Mouse (Mus musculus) ES-Bruce4 (cell line): ENCODE measurements around the gene Otp. TPM values are rescaled to one million over a fixed set of nuclear protein-coding genes. Genes with fewer than 3 reads are reported as not detected.

Experiments used
- H3K27ac ChIP-seq: 2 replicates; pipeline ENCODE4 v1.5.1; 2012; ENCODE audit warnings: low read length, inconsistent platforms; ENCODE audit not compliant: insufficient read depth
- H3K27me3 ChIP-seq: 2 replicates; pipeline ENCODE4 v1.6.1; 2012; ENCODE audit warnings: mild to moderate bottlenecking, low read length, inconsistent platforms; ENCODE audit not compliant: control insufficient read depth, poor library complexity, insufficient read depth, severe bottlenecking
- H3K36me3 ChIP-seq: 2 replicates; pipeline ENCODE4 v1.6.1; 2012; ENCODE audit warnings: inconsistent platforms, mild to moderate bottlenecking, low read length, moderate library complexity; ENCODE audit not compliant: control insufficient read depth, poor library complexity, insufficient read depth, severe bottlenecking
- H3K4me1 ChIP-seq: one replicate; pipeline ENCODE4 v1.8.1; 2011; ENCODE audit warnings: low read length; ENCODE audit not compliant: control insufficient read depth, insufficient read depth
- H3K4me3 ChIP-seq: 2 replicates; pipeline ENCODE4 v1.5.1; 2011; ENCODE audit warnings: low read depth, mild to moderate bottlenecking, low read length
- H3K9ac ChIP-seq: 2 replicates; pipeline ENCODE4 v1.6.1; 2012; ENCODE audit warnings: low read depth, mild to moderate bottlenecking, inconsistent platforms; ENCODE audit not compliant: poor library complexity, severe bottlenecking
- H3K9me3 ChIP-seq: replicated peaks from 2 replicates; pipeline ENCODE4 v1.6.1; 2012; ENCODE audit warnings: mild to moderate bottlenecking, low read length, inconsistent platforms; ENCODE audit not compliant: control insufficient read depth, poor library complexity, insufficient read depth, severe bottlenecking
- CTCF ChIP-seq: IDR thresholded peaks from one replicate; pipeline ENCODE4 v1.8.1; 2011; ENCODE audit warnings: low read depth, low read length
- EP300 ChIP-seq: IDR thresholded peaks from 2 replicates; pipeline ENCODE4 v1.6.1; 2011; ENCODE audit warnings: low read depth, low read length; ENCODE audit not compliant: insufficient read depth
- POLR2A ChIP-seq: IDR thresholded peaks from one replicate; pipeline ENCODE4 v1.8.1; 2011; ENCODE audit warnings: low read length; ENCODE audit not compliant: insufficient read depth
- polyA plus RNA-seq: library from polyadenylated mRNA; stranded (reverse); fragments of >200 nt; gene quantifications from 2 replicates; pipeline ENCODE4 v1.2.4, GENCODE M21; 2011; ENCODE audit warnings: low read depth; ENCODE audit not compliant: missing spikeins, insufficient read depth, insufficient read length

Otp gene
- polyA plus RNA-seq, 1 experiment, result not detected

DNA sequence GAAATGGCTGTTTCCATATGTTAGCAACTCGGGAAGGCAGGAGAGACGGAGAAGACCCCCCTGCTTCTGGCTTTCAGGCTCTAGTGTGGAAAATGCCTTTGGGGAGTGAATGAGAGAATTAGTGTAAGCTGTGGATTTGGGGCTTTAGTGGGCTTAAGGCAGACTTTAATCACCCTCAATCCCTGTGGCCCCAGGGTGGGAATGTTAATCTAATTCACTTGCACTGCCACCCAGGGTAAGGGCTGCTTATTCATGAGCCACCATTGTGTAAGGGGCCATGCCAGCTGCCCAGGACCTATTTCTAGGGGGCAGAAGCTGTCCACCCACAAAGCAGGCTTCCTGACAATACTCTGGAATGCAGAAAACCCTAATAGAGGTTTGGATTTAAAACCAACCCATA lies 8.5 kb upstream of the Otp start:
- TF ChIP-seq POLR2A, result no peak
- TF ChIP-seq CTCF, result no peak
- no peak for TF ChIP-seq EP300
- no peaks in the 10 kb centered on the region for H3K9me3 ChIP-seq
- H3K27ac ChIP-seq, result no peak overlapping the region
- H3K4me1 ChIP-seq, result peaks cover 2% of the 10 kb centered on the region
- no peak overlapping the region for H3K9ac ChIP-seq
- no peak overlapping the region for H3K4me3 ChIP-seq
- no peaks in the 10 kb centered on the region for H3K36me3 ChIP-seq
- peaks cover 20% of the 10 kb centered on the region for H3K27me3 ChIP-seq

DNA sequence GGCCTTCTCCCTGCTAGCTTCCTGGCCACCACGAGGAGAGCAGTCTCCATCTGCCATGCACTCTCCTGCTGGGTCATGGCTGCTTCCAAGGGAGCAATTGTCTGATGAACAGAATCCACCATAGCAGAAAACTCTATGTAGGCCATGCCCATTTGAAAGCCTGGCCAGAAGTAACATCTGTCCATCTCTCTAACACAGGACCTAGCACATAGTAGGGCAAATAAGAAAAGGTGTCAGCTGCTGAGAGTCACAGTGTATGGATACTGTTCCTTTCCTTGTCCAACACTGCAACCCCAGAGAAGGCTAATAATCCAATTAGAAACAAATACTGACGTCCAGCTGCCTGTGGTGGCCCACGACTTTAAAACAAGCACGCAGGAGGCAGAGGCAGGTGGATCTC lies 7.6 kb upstream of the Otp start:
- H3K9me3 ChIP-seq, result no peaks in the 10 kb centered on the region
- no peaks in the 10 kb centered on the region for H3K36me3 ChIP-seq
- H3K9ac ChIP-seq, result no peak overlapping the region; the same call in 1 of the 2 replicates
- no peaks in the 10 kb centered on the region for H3K4me1 ChIP-seq
- no peak for TF ChIP-seq EP300
- no peak for TF ChIP-seq POLR2A
- H3K4me3 ChIP-seq, result no peak overlapping the region
- H3K27me3 ChIP-seq, result peaks cover 26% of the 10 kb centered on the region
- no peak overlapping the region for H3K27ac ChIP-seq

DNA sequence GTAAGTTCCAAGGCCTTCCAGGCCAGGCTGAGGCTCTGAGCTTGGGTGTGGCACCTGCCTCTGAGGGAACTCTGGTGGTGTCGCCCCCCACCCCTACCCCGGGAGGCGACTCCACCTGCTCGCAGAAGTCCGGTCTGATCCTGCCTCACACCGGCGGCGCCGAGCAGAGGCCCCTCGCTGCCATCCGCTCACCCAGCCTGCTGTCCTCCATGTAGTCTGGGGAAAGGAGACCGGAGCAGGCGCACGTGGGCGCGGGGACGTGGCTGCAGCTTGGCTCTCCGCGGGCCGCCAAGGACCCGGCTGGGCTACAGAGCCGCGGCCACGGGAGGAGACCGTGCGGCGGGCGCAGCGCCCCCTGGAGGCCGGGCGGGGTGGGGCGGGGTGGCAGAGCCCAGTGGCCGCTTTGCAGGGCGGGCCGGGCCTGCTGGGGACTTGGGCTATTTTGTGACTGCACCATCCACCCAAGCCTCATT lies 6.9 kb upstream of the Otp start:
- H3K9me3 ChIP-seq, result no peaks in the 10 kb centered on the region
- 0 out of 2 replicates have a peak, but pooled peaks have one; percentile 3 for TF ChIP-seq EP300
- TF ChIP-seq POLR2A, result no peak
- peak; percentile 40 for TF ChIP-seq CTCF
- H3K36me3 ChIP-seq, result no peaks in the 10 kb centered on the region
- no peak overlapping the region for H3K27ac ChIP-seq
- H3K27me3 ChIP-seq, result peaks cover 28% of the 10 kb centered on the region
- H3K4me1 ChIP-seq, result no peaks in the 10 kb centered on the region
- H3K9ac ChIP-seq, result peak overlapping the region; percentile 86
- H3K4me3 ChIP-seq, result peak overlapping the region; percentile 90

DNA sequence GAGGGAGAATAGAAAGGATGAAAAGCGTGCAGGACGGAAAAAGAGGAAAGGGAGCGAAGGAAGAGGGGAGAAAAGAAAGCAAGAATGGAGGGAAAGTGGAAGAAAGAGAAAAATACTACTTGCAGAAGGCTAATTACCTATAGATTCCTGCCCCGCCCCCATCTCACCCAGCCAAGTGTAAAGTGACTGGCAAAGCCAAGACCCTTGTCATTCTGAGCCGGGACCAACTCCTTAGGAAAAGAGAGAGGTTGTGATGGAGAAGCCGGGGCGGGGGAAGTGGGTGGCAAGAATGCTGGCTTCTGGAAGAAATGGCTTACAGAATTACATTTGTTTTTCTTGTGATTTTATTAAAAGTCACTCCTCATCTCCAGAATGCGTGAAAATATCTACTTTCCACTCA lies 5.9 kb upstream of the Otp start:
- Histone ChIP-seq H3K4me3 (no peak overlapping the region), H3K4me1 (no peaks in the 10 kb centered on the region), H3K9me3 (no peaks in the 10 kb centered on the region), H3K27me3 (peaks cover 33% of the 10 kb centered on the region), H3K27ac (no peak overlapping the region), H3K9ac (0 out of 2 replicates have a peak overlapping the region, but pooled peaks have one; percentile 86), H3K36me3 (no peaks in the 10 kb centered on the region)
- TF ChIP-seq CTCF (no peak), POLR2A (no peak), EP300 (no peak)

DNA sequence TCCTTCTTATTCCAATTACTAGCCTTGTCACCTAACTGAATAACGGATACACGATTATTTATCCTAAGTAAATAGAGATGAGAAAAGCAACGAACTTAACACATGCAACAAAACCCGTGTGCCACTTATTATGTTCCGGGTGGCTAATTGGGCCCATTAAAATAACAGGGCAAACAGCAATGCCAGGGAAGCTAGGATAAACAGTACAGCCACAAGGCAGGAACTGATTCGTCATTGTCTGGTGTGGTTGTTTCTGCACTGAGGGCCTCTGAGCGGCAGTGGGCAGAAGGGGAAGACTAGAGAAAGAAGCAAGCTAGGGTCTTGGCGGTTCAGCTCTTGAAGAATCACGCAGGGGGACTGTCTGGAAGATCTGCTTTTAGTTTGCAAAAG lies 5.3 kb upstream of the Otp start:
- no peak for TF ChIP-seq POLR2A
- TF ChIP-seq CTCF, result no peak
- no peak for TF ChIP-seq EP300
- Histone ChIP-seq H3K27ac (no peak overlapping the region), H3K4me3 (no peak overlapping the region), H3K9me3 (no peaks in the 10 kb centered on the region), H3K4me1 (no peaks in the 10 kb centered on the region), H3K9ac (no peak overlapping the region), H3K36me3 (no peaks in the 10 kb centered on the region), H3K27me3 (peaks cover 36% of the 10 kb centered on the region)

DNA sequence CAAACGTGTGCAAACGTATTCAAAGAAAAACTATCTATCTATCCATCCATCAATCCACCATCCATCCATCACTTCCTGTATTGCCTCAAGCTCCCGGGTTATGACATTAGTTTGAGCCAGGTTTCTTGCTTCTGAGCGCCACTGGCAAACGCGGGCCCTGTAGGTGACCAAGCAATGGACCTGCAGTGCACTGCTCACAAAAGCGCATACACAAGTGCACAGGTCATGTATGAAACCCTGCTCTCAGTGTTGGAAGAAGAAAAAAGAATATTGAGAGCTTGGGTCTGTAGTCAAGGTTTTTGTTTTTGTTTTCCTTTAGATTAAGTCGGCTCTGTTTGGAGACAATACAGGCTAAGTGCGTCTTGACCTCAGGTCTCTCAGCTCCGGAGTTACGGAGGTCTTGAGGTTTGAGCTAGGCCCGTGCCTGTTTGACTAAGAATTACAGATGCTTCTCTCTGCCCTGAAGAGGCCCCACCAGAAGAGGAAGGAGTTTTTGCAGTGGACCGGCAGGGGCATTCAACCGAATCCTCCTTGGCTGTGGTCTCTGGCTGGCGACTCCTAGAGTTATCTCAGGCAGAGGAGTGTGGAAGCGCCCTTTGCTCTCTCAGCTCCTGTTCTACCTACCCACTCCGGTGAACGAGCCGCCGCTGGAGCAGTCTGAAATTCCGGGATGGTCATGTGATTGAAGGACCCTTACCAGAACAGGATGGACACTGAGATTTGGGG lies 4.8 kb upstream of the Otp start:
- TF ChIP-seq POLR2A (no peak), EP300 (no peak), CTCF (no peak)
- Histone ChIP-seq H3K4me3 (no peak overlapping the region), H3K27ac (no peak overlapping the region), H3K36me3 (no peaks in the 10 kb centered on the region), H3K9me3 (no peaks in the 10 kb centered on the region), H3K27me3 (peaks cover 38% of the 10 kb centered on the region), H3K9ac (no peak overlapping the region), H3K4me1 (no peaks in the 10 kb centered on the region)
